Mouse (Mus musculus): Measurements from ENCODE around the gene Gm21748. TPM values are rescaled to one million over a fixed set of nuclear protein-coding genes. Genes with fewer than 3 reads are reported as not detected.

Gene Gm21748
- polyA plus RNA-seq (2012; rRNA removed; ENCODE audit: low replicate concordance) = not detected in 2 replicates

GRCm38 (mm10) chrY:90839077-90839476 is at the start of gene Gm21748:
TSS of gene Gm21748 (minus strand) at chrY:90839177.

Other genes starting within 250 kb of the Gm21748 start
- gene Gm21860, start 84.4 kb downstream of the Gm21748 start, polyA plus RNA-seq (2012; rRNA removed; ENCODE audit: low replicate concordance) = not detected in 2 replicates
- not detected in 2 replicates for gene Gm47283, start 54.4 kb downstream of the Gm21748 start, polyA plus RNA-seq (2012; rRNA removed; ENCODE audit: low replicate concordance)

Data from subcutaneous adipose tissue, adult 2 months (tissue).